ENCODE assay signal across 24 mouse cellular contexts in genomic region chr11:49808946-49809345, GRCm38 (mm10).
"Had no signal": no experiment of that assay in that cellular context is flagged by ENCODE, and none has a peak within 500 bp of the region (broad histone marks: within the 10 kb centered on the region; RNA-seq: fewer than 3 reads in every experiment).

No protein-coding gene starts in this region.

- H3K36me3 ChIP-seq: intestine, embryonic 15.5 days had no signal

- H3K27ac ChIP-seq: heart, adult 2 months; hindbrain, embryonic 10.5 days; hindbrain, embryonic 12.5 days; hindbrain, embryonic 14.5 days; intestine, embryonic 15.5 days; kidney, embryonic 15.5 days; kidney, postnatal 0 days; layer of hippocampus, adult 2 months; left cerebral cortex, adult 2 months; limb, embryonic 13.5 days; limb, embryonic 15.5 days; liver, embryonic 12.5 days; liver, embryonic 14.5 days had no signal

- DNase-seq: gastrocnemius, postnatal 25 days; heart, adult 2 months; heart, postnatal 10 days; heart, postnatal 4 days; kidney, adult 11 months; kidney, adult 2 months; kidney, adult 9 months; kidney, postnatal 14 days; kidney, postnatal 4 days; left cerebral cortex, postnatal 4 days; lung, adult 18-20 months had no signal

- H3K4me3 ChIP-seq: heart, adult 2 months; heart, embryonic 12.5 days; hindbrain, embryonic 10.5 days; hindbrain, embryonic 12.5 days; intestine, embryonic 15.5 days; kidney, embryonic 15.5 days; layer of hippocampus, adult 2 months; left cerebral cortex, adult 2 months; limb, embryonic 13.5 days; limb, embryonic 15.5 days; liver, embryonic 12.5 days had no signal

- H3K4me1 ChIP-seq: hindbrain, embryonic 12.5 days; intestine, embryonic 15.5 days; kidney, embryonic 15.5 days; limb, embryonic 13.5 days; limb, embryonic 15.5 days had no signal

- H3K27me3 ChIP-seq: heart, embryonic 12.5 days; hindbrain, embryonic 12.5 days; intestine, embryonic 15.5 days; kidney, embryonic 15.5 days; limb, embryonic 13.5 days; limb, embryonic 15.5 days; liver, embryonic 12.5 days had no signal

- H3K9me3 ChIP-seq: heart, embryonic 12.5 days; hindbrain, embryonic 10.5 days; hindbrain, embryonic 12.5 days; intestine, embryonic 15.5 days; kidney, embryonic 15.5 days; limb, embryonic 13.5 days; limb, embryonic 15.5 days; liver, embryonic 12.5 days had no signal
